In the genomic region with DNA sequence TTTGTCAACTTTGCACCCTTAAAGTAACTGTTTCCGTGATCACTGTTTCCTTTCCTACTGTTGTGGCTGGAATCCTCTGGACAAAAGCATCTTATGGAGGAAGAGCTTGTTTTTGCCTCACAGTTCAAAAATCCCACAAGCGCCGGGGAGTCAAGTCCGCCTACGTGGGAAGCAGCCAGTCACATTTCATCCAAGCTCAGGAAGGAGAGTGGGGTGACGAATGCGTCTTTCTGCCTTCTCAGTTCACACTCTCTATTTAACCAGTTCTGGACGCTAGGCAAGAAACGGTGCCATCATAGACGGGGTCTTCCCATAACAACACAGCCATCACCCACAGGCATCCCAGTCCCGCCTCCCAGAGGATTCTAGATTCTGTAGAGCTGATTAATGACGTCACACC, we compare ENCODE assay signal across 30 mouse cellular contexts. TPM values are rescaled to one million over a fixed set of nuclear protein-coding genes. Genes with fewer than 3 reads are reported as not detected.
DNase-seq lines count a peak whose midpoint lies in the region; ATAC-seq and TF ChIP-seq lines count a peak whose summit lies in the region.
"Had no signal": no experiment of that assay in that cellular context is flagged by ENCODE, and none has a peak within 500 bp of the region (broad histone marks: within the 10 kb centered on the region; RNA-seq: fewer than 3 reads in every experiment).

No protein-coding gene starts in this region.

- H3K4me2 ChIP-seq in liver, embryonic 12.5 days: no peak overlapping the region
- H3K4me2 ChIP-seq in liver, postnatal 0 days (ENCODE audit: low read depth, low read length): no peak overlapping the region
- H3K4me2 ChIP-seq: embryonic facial prominence, embryonic 15.5 days; forebrain, embryonic 15.5 days; heart, embryonic 13.5 days; hindbrain, embryonic 12.5 days; limb, embryonic 15.5 days; lung, embryonic 15.5 days; neural tube, embryonic 12.5 days had no signal

- peaks cover 35% of the 10 kb centered on the region for H3K79me2 ChIP-seq in liver, adult 2 months (ENCODE audit: control insufficient read depth, insufficient read depth, low read length)

- peak overlapping the region; percentile 35; the same call in 1 of the 2 replicates for H3K27ac ChIP-seq in kidney, adult 2 months (ENCODE audit: insufficient read depth, low read depth, low read length)
- peak overlapping the region; percentile 97 for H3K27ac ChIP-seq in liver, adult 2 months (replicated peaks; ENCODE audit: insufficient read depth, low read depth, low read length)
- no peak overlapping the region for H3K27ac ChIP-seq in liver, embryonic 12.5 days
- peak overlapping the region; percentile 70 for H3K27ac ChIP-seq in liver, postnatal 0 days (ENCODE audit: low read depth)
- H3K27ac ChIP-seq: embryonic facial prominence, embryonic 15.5 days; forebrain, embryonic 15.5 days; heart, adult 2 months; heart, embryonic 13.5 days; hindbrain, embryonic 12.5 days; limb, embryonic 15.5 days; lung, embryonic 15.5 days; neural tube, embryonic 12.5 days had no signal

- no peak for ATAC-seq in liver, embryonic 12.5 days
- ATAC-seq in liver, postnatal 0 days: no peak
- ATAC-seq in megakaryocyte, adult 5-6 weeks (ENCODE audit: poor library complexity, severe bottlenecking): no peak
- ATAC-seq: forebrain, embryonic 15.5 days; inflammation-experienced regulatory T-cells, adult 6 months had no signal

- 0 out of 2 replicates have a peak, but pooled peaks cover 2% of the 10 kb centered on the region for H3K36me3 ChIP-seq in kidney, adult 2 months (ENCODE audit: control insufficient read depth, insufficient read depth, low read length)
- peaks cover 4% of the 10 kb centered on the region; the same call in 1 of the 2 replicates for H3K36me3 ChIP-seq in liver, adult 2 months (ENCODE audit: control insufficient read depth, insufficient read depth, low read length)
- H3K36me3 ChIP-seq in liver, embryonic 12.5 days: no peaks in the 10 kb centered on the region
- H3K36me3 ChIP-seq in liver, postnatal 0 days (replicated peaks; ENCODE audit: insufficient read depth, low read length): no peaks in the 10 kb centered on the region
- H3K36me3 ChIP-seq: embryonic facial prominence, embryonic 15.5 days; forebrain, embryonic 15.5 days; G1E; heart, embryonic 13.5 days; hindbrain, embryonic 12.5 days; limb, embryonic 15.5 days; lung, embryonic 15.5 days; neural tube, embryonic 12.5 days had no signal

- peak overlapping the region; percentile 45; the same call in 1 of the 2 replicates for H3K9ac ChIP-seq in liver, adult 2 months (ENCODE audit: low read depth, low read length)
- H3K9ac ChIP-seq in liver, embryonic 12.5 days: no peak overlapping the region
- H3K9ac ChIP-seq in liver, postnatal 0 days (replicated peaks): no peak overlapping the region
- H3K9ac ChIP-seq: embryonic facial prominence, embryonic 15.5 days; forebrain, embryonic 15.5 days; heart, embryonic 13.5 days; hindbrain, embryonic 12.5 days; limb, embryonic 15.5 days; lung, embryonic 15.5 days; neural tube, embryonic 12.5 days had no signal

- no peaks in the 10 kb centered on the region for H3K9me3 ChIP-seq in liver, embryonic 12.5 days (replicated peaks)
- peaks cover 3% of the 10 kb centered on the region; the same call in 1 of the 2 replicates for H3K9me3 ChIP-seq in liver, postnatal 0 days (ENCODE audit: low read length)
- H3K9me3 ChIP-seq: embryonic facial prominence, embryonic 15.5 days; forebrain, embryonic 15.5 days; heart, embryonic 13.5 days; hindbrain, embryonic 12.5 days; limb, embryonic 15.5 days; lung, embryonic 15.5 days had no signal

- DNase-seq in kidney, adult 2 months: no peak
- DNase-seq in kidney, adult 18-20 months: no peak
- peak; percentile 52 for DNase-seq in liver, adult 2 months (ENCODE audit: extremely low read depth, low read depth, low spot score)
- peak; percentile 12 for DNase-seq in ZHBTc4 (ENCODE audit: low read depth, low spot score)
- no peak for DNase-seq in liver, postnatal 0 days
- no peak for DNase-seq in MN1 (ENCODE audit: low spot score)
- DNase-seq: adrenal gland, postnatal 10 days; B cell, adult 2 months; cerebellum, adult 8-10 months; cerebellum, postnatal 36 days; gastrocnemius, postnatal 25 days; heart, adult 2 months; left cerebral cortex, postnatal 4 days; lung, postnatal 36 days; midbrain, embryonic 14.5 days; retina, postnatal 1 day; right cerebral cortex, postnatal 4 days; thymus, postnatal 14 days had no signal

- no peak for TF ChIP-seq EP300 in liver, postnatal 0 days (IDR thresholded peaks at IDR 0.05; ENCODE audit: low read depth)

- H3K4me3 ChIP-seq in kidney, adult 2 months (ENCODE audit: insufficient read depth, low read depth, low read length): no peak overlapping the region
- H3K4me3 ChIP-seq in liver, adult 2 months (ENCODE audit: insufficient read depth, low read depth, low read length): no peak overlapping the region
- H3K4me3 ChIP-seq in liver, embryonic 12.5 days: no peak overlapping the region
- H3K4me3 ChIP-seq in liver, postnatal 0 days (ENCODE audit: low read depth, low read length): no peak overlapping the region
- H3K4me3 ChIP-seq: embryonic facial prominence, embryonic 15.5 days; forebrain, embryonic 15.5 days; heart, adult 2 months; heart, embryonic 13.5 days; hindbrain, embryonic 12.5 days; limb, embryonic 15.5 days; lung, embryonic 15.5 days; neural tube, embryonic 12.5 days had no signal

- no peak for TF ChIP-seq POLR2A in kidney, adult 2 months (IDR thresholded peaks at IDR 0.05; ENCODE audit: low read depth, low read length)
- no peak for TF ChIP-seq POLR2A in liver, adult 2 months (IDR thresholded peaks at IDR 0.05; ENCODE audit: extremely low read depth, insufficient read depth, low read length)

- no peak for TF ChIP-seq CTCF in kidney, adult 2 months (conservative IDR thresholded peaks at IDR 0.05; ENCODE audit: insufficient read depth, insufficient read length, low read depth, low read length)
- TF ChIP-seq CTCF in liver, adult 2 months (IDR thresholded peaks at IDR 0.05; ENCODE audit: low read depth, low read length): no peak
- no peak for TF ChIP-seq CTCF in liver, postnatal 0 days (IDR thresholded peaks at IDR 0.05; ENCODE audit: low read depth)

- H3K27me3 ChIP-seq in kidney, adult 2 months (replicated peaks; ENCODE audit: control insufficient read depth, insufficient read depth, low read length): no peaks in the 10 kb centered on the region
- no peaks in the 10 kb centered on the region for H3K27me3 ChIP-seq in liver, adult 2 months (ENCODE audit: control insufficient read depth, insufficient read depth, low read length)
- no peaks in the 10 kb centered on the region for H3K27me3 ChIP-seq in liver, embryonic 12.5 days (replicated peaks)
- no peaks in the 10 kb centered on the region for H3K27me3 ChIP-seq in liver, postnatal 0 days (ENCODE audit: insufficient read depth, low read length)
- H3K27me3 ChIP-seq: CH12.LX; embryonic facial prominence, embryonic 15.5 days; forebrain, embryonic 15.5 days; heart, embryonic 13.5 days; hindbrain, embryonic 12.5 days; limb, embryonic 15.5 days; lung, embryonic 15.5 days; neural tube, embryonic 12.5 days had no signal

- 32% methylated on average over 12 of the region's 12 CpGs for WGBS in kidney, adult 2 months
- WGBS in liver, adult 2 months: 53% methylated on average over 12 of the region's 12 CpGs
- 68% methylated on average over 12 of the region's 12 CpGs for WGBS in liver, embryonic 12.5 days (ENCODE audit: insufficient replicate concordance)
- 69% methylated on average over 12 of the region's 12 CpGs for WGBS in liver, postnatal 0 days (ENCODE audit: insufficient replicate concordance)

- peaks cover 22% of the 10 kb centered on the region for H3K4me1 ChIP-seq in kidney, adult 2 months (ENCODE audit: control insufficient read depth, insufficient read depth, low read length)
- peaks cover 21% of the 10 kb centered on the region for H3K4me1 ChIP-seq in liver, adult 2 months (ENCODE audit: control insufficient read depth, insufficient read depth, low read length)
- no peaks in the 10 kb centered on the region for H3K4me1 ChIP-seq in liver, embryonic 12.5 days
- 0 out of 2 replicates have a peak, but pooled peaks cover 2% of the 10 kb centered on the region for H3K4me1 ChIP-seq in liver, postnatal 0 days (ENCODE audit: insufficient read depth)
- H3K4me1 ChIP-seq: forebrain, embryonic 15.5 days; hindbrain, embryonic 12.5 days; limb, embryonic 15.5 days; neural tube, embryonic 12.5 days had no signal

RNA-seq across cellular contexts. Expression of gene Rhobtb1, which starts 15.3 kb away (rescaled TPM):
- polyA plus RNA-seq in kidney, adult 2 months (2012; rRNA removed): 17.0 and 20.6 TPM in 2 replicates
- total RNA-seq in liver, adult 2 months (2014; rRNA removed): 45.2 and 47.9 TPM in 2 replicates
- 14.3 and 17.4 TPM in 2 replicates for polyA plus RNA-seq in liver, adult 2 months (2012; rRNA removed)
- polyA plus RNA-seq in liver, embryonic 12.5 days (2016; fragmentation: Nextera tagmentation; extraction: Ambion mirVana): 8.8 and 9.0 TPM in 2 replicates
- 35.5 and 41.5 TPM in 2 replicates for polyA plus RNA-seq in liver, postnatal 0 days (2015; fragmentation: Nextera tagmentation; extraction: Ambion mirVana)
- total RNA-seq in megakaryocyte, adult 5-6 weeks (2015): 0.98 and 1.0 TPM in 2 replicates
- 1.1 and 2.1 TPM in 2 replicates for total RNA-seq in megakaryocyte, adult 5-6 weeks (2017)
- polyA plus RNA-seq: G1E; inflammation-experienced regulatory T-cells, adult 6 months had no signal

RNA-seq across cellular contexts. Expression of gene A930033H14Rik, which starts 46.4 kb away (rescaled TPM):
- polyA plus RNA-seq in kidney, adult 2 months (2012; rRNA removed): 0.94 and 1.1 TPM in 2 replicates
- total RNA-seq in liver, adult 2 months (2014; rRNA removed): 4.6 and 5.9 TPM in 2 replicates
- 0.26 and 0.50 TPM in 2 replicates for polyA plus RNA-seq in liver, adult 2 months (2012; rRNA removed)
- 0.81 TPM in 2 replicates for polyA plus RNA-seq in liver, embryonic 12.5 days (2016; fragmentation: Nextera tagmentation; extraction: Ambion mirVana)
- 0.89 and 1.2 TPM in 2 replicates for polyA plus RNA-seq in liver, postnatal 0 days (2015; fragmentation: Nextera tagmentation; extraction: Ambion mirVana)
- 0.33 and 1.1 TPM in 2 replicates for total RNA-seq in megakaryocyte, adult 5-6 weeks (2015)
- 0.37 TPM in 2 replicates for total RNA-seq in megakaryocyte, adult 5-6 weeks (2017)
- polyA plus RNA-seq: G1E; inflammation-experienced regulatory T-cells, adult 6 months had no signal

Comparison
In these comparisons a context has a peak if more than half of its experiments do, and no peak if none do; other contexts are left out.
1. DNase-seq: peak in liver, adult 2 months (single experiment) and ZHBTc4 (single experiment); none in kidney, adult 2 months (single experiment), kidney, adult 18-20 months (single experiment), liver, postnatal 0 days (single experiment) and MN1 (single experiment).